Mouse (Mus musculus): ENCODE data around the gene Slc51b. TPM values are rescaled to one million over a fixed set of nuclear protein-coding genes. Genes with fewer than 3 reads are reported as not detected.

The Slc51b gene
- not detected for polyA plus RNA-seq (2012; fragmentation: generic; extraction: Trizol)
- long read RNA-seq, experiment 1 = 0 reads
- long read RNA-seq, experiment 2 = 0 reads

DNA sequence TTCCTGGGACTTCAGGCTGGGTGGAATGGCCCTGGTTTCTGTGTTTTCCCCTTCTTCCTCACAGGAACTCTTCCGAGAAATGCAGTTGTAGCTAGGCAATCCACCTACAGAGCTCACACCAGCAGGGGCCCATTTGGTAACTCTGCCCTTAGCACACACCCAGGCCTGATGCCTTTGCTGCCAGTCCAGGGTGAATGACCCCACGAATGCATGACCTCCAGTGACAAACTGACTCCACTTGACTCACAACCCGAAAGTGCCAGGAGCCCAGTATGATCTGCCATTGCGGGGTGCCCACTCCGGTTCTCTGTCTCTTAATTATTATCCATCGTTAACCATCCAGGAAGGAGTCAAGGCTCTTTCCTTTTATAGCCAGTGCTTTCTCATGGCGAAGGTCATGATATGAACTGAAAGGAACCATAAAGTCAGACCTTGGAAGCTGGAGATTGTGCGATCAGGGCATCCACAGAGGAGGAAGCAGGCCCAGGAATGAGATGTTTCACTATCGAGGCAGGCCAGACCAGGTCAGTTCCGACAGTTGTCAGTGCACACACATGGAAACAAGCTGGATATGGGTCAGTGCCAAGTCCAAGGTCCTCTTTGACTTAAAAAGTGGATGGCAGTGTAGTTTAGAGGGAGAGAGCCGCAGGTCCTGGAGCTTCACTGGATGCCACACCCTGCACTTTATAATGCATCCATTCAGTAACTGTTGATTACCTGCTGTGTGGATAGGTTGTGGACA, at the start of gene Slc51b:
Gene Slc51b, minus strand, starts transcription at position 196 of the 742 bp plus-strand sequence.
- no peaks in the 10 kb centered on the region for H3K79me3 ChIP-seq (ENCODE audit: low read depth)
- H3K27me3 ChIP-seq (ENCODE audit: control insufficient read depth, insufficient read depth, insufficient read length) = peaks cover 4% of the 10 kb centered on the region
- no peak within 1 kb of the TSS for H3K4me3 ChIP-seq (ENCODE audit: insufficient read depth, poor library complexity, severe bottlenecking)
- H3K79me2 ChIP-seq (ENCODE audit: control insufficient read depth, insufficient read depth) = no peaks in the 10 kb centered on the region
- H3ac ChIP-seq (ENCODE audit: control insufficient read depth, insufficient read length, low read depth) = no peak within 1 kb of the TSS
- TF ChIP-seq MAX (IDR thresholded peaks at IDR 0.05) (no peak), MYOG (IDR thresholded peaks at IDR 0.05; ENCODE audit: control insufficient read depth, extremely low read depth, insufficient read length) (no peak), CTCF (IDR thresholded peaks at IDR 0.05; ENCODE audit: control insufficient read depth, insufficient read depth, insufficient read length) (no peak), USF1 (IDR thresholded peaks at IDR 0.05; ENCODE audit: low read depth) (no peak), MYOD1 (IDR thresholded peaks at IDR 0.05; ENCODE audit: control insufficient read depth, insufficient read length, low read depth) (no peak), FOSL1 (IDR thresholded peaks at IDR 0.05; ENCODE audit: insufficient read depth, low read length, poor library complexity, severe bottlenecking) (no peak), CEBPB (IDR thresholded peaks at IDR 0.05; ENCODE audit: low read depth) (no peak)
- H3K36me3 ChIP-seq (ENCODE audit: control insufficient read depth, insufficient read depth) = no peaks in the 10 kb centered on the region

DNA sequence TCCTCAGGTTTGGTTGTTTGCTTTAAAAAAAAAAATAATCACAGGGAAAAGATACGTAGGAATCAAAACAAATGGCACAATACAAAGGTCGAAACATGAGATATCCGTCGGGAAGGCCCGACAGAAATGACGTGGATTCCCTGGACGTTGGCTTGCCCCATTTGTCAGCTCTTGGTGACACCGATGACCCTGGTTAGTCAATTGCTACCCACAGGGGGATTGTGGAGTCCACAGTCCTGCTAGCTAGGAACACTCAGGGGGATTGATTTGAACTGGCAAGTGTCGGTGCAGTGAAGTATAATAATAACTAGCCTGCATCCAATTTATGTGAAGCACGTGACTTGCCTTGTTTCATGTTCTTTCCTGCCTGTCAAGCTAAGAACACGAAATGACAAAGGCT, 44.9 kb upstream of the Slc51b start:
- Histone ChIP-seq H3K79me2 (ENCODE audit: control insufficient read depth, insufficient read depth) (peaks cover 10% of the 10 kb centered on the region), H3K79me3 (ENCODE audit: low read depth) (peaks cover 2% of the 10 kb centered on the region), H3K36me3 (ENCODE audit: control insufficient read depth, insufficient read depth) (peaks cover 33% of the 10 kb centered on the region), H3K4me3 (ENCODE audit: insufficient read depth, poor library complexity, severe bottlenecking) (no peak overlapping the region), H3ac (ENCODE audit: control insufficient read depth, insufficient read length, low read depth) (no peak overlapping the region), H3K27me3 (ENCODE audit: control insufficient read depth, insufficient read depth, insufficient read length) (no peaks in the 10 kb centered on the region)
- no peak for TF ChIP-seq MYOD1 (IDR thresholded peaks at IDR 0.05; ENCODE audit: control insufficient read depth, insufficient read length, low read depth)
- no peak for TF ChIP-seq MYOG (IDR thresholded peaks at IDR 0.05; ENCODE audit: control insufficient read depth, extremely low read depth, insufficient read length)
- no peak for TF ChIP-seq FOSL1 (IDR thresholded peaks at IDR 0.05; ENCODE audit: insufficient read depth, low read length, poor library complexity, severe bottlenecking)
- no peak for TF ChIP-seq CTCF (IDR thresholded peaks at IDR 0.05; ENCODE audit: control insufficient read depth, insufficient read depth, insufficient read length)
- no peak for TF ChIP-seq MAX (IDR thresholded peaks at IDR 0.05)
- no peak for TF ChIP-seq USF1 (IDR thresholded peaks at IDR 0.05; ENCODE audit: low read depth)
- TF ChIP-seq CEBPB (IDR thresholded peaks at IDR 0.05; ENCODE audit: low read depth) = no peak

DNA sequence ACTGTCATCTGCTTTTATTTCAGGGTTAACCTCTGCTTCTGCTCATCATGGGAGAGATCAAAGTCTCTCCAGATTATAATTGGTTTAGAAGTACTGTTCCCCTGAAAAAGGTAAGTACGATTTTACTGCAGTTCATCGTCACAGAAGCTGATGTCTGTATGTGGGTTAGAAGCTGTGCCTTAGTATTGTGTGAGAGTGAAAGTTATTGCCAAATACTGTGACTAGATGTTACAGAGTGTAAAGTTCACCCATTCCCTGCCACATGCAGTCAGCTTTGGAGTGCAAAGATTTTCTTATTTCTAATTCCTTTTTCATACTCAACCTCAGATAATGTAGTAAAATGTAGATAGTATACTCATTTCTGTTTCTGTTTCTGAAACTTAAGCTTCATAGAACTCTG, 42.5 kb upstream of the Slc51b start:
- H3K36me3 ChIP-seq (ENCODE audit: control insufficient read depth, insufficient read depth) = peaks cover 31% of the 10 kb centered on the region
- no peaks in the 10 kb centered on the region for H3K27me3 ChIP-seq (ENCODE audit: control insufficient read depth, insufficient read depth, insufficient read length)
- TF ChIP-seq USF1 (IDR thresholded peaks at IDR 0.05; ENCODE audit: low read depth) (no peak), MYOD1 (IDR thresholded peaks at IDR 0.05; ENCODE audit: control insufficient read depth, insufficient read length, low read depth) (no peak), MAX (IDR thresholded peaks at IDR 0.05) (no peak), CTCF (IDR thresholded peaks at IDR 0.05; ENCODE audit: control insufficient read depth, insufficient read depth, insufficient read length) (no peak), CEBPB (IDR thresholded peaks at IDR 0.05; ENCODE audit: low read depth) (no peak), MYOG (IDR thresholded peaks at IDR 0.05; ENCODE audit: control insufficient read depth, extremely low read depth, insufficient read length) (no peak)
- no peak overlapping the region for H3K4me3 ChIP-seq (ENCODE audit: insufficient read depth, poor library complexity, severe bottlenecking)
- peaks cover 29% of the 10 kb centered on the region for H3K79me2 ChIP-seq (ENCODE audit: control insufficient read depth, insufficient read depth)
- H3K79me3 ChIP-seq (ENCODE audit: low read depth) = peaks cover 8% of the 10 kb centered on the region
- no peak overlapping the region for H3ac ChIP-seq (ENCODE audit: control insufficient read depth, insufficient read length, low read depth)

DNA sequence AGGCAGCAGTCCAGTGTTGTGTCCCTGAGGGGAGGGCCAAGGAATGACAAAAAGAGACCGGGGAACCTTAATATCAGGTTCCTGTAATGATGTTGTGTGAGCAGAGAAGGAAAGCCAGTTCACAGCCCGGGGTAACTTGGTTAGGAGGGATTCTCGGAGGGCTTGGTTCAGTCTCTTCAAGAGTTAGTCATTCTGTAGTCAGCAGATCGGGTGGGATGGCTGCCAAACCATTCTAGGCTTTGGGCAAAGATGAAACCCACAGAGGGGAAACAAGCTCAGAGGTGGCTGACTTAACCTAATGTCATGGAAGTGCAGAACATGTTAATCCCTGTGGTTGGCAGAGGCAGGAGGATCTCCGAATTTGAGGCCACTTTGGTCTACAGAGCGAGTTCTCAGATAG, 41.4 kb upstream of the Slc51b start:
- Histone ChIP-seq H3K79me3 (ENCODE audit: low read depth) (peaks cover 8% of the 10 kb centered on the region), H3K36me3 (ENCODE audit: control insufficient read depth, insufficient read depth) (peaks cover 20% of the 10 kb centered on the region), H3K79me2 (ENCODE audit: control insufficient read depth, insufficient read depth) (peaks cover 29% of the 10 kb centered on the region), H3K27me3 (ENCODE audit: control insufficient read depth, insufficient read depth, insufficient read length) (no peaks in the 10 kb centered on the region), H3K4me3 (ENCODE audit: insufficient read depth, poor library complexity, severe bottlenecking) (no peak overlapping the region), H3ac (ENCODE audit: control insufficient read depth, insufficient read length, low read depth) (no peak overlapping the region)
- TF ChIP-seq FOSL1 (IDR thresholded peaks at IDR 0.05; ENCODE audit: insufficient read depth, low read length, poor library complexity, severe bottlenecking) = no peak

- Histone ChIP-seq H3K36me3 (ENCODE audit: control insufficient read depth, insufficient read depth) (peaks cover 19% of the 10 kb centered on the region), H3K79me2 (ENCODE audit: control insufficient read depth, insufficient read depth) (peaks cover 29% of the 10 kb centered on the region), H3K27me3 (ENCODE audit: control insufficient read depth, insufficient read depth, insufficient read length) (no peaks in the 10 kb centered on the region), H3K4me3 (ENCODE audit: insufficient read depth, poor library complexity, severe bottlenecking) (no peak overlapping the region), H3ac (ENCODE audit: control insufficient read depth, insufficient read length, low read depth) (no peak overlapping the region), H3K79me3 (ENCODE audit: low read depth) (peaks cover 8% of the 10 kb centered on the region)
- no peak for TF ChIP-seq MYOG (IDR thresholded peaks at IDR 0.05; ENCODE audit: control insufficient read depth, extremely low read depth, insufficient read length)
- TF ChIP-seq USF1 (IDR thresholded peaks at IDR 0.05; ENCODE audit: low read depth) = no peak
- no peak for TF ChIP-seq CTCF (IDR thresholded peaks at IDR 0.05; ENCODE audit: control insufficient read depth, insufficient read depth, insufficient read length)
- no peak for TF ChIP-seq CEBPB (IDR thresholded peaks at IDR 0.05; ENCODE audit: low read depth)
- TF ChIP-seq FOSL1 (IDR thresholded peaks at IDR 0.05; ENCODE audit: insufficient read depth, low read length, poor library complexity, severe bottlenecking) = no peak
- no peak for TF ChIP-seq MAX (IDR thresholded peaks at IDR 0.05)
- no peak for TF ChIP-seq MYOD1 (IDR thresholded peaks at IDR 0.05; ENCODE audit: control insufficient read depth, insufficient read length, low read depth)
Observed at GRCm38 (mm10) chr9:65462544-65462943, 39.8 kb upstream of the Slc51b start.
